8 mouse cellular contexts compared by ENCODE assay signal in genomic region chr16:47765742-47766141, GRCm38 (mm10).
A peak's percentile ranks its signal among the peaks of the same experiment; 100 is the strongest.
DNase-seq lines count a peak whose midpoint lies in the region; ATAC-seq and TF ChIP-seq lines count a peak whose summit lies in the region.
"Had no signal": no experiment of that assay in that cellular context is flagged by ENCODE, and none has a peak within 500 bp of the region (broad histone marks: within the 10 kb centered on the region; RNA-seq: fewer than 3 reads in every experiment).

No protein-coding gene starts in this region.

- H3K27ac ChIP-seq in kidney, adult 2 months (ENCODE audit: insufficient read depth, low read depth, low read length) = no peak overlapping the region
- no peak overlapping the region for H3K27ac ChIP-seq in kidney, embryonic 16.5 days (ENCODE audit: low read length)
- H3K27ac ChIP-seq in MEL (ENCODE audit: control insufficient read depth, low read depth, low read length) = no peak overlapping the region
- H3K27ac ChIP-seq: hindbrain, embryonic 15.5 days had no signal

- H3K79me2 ChIP-seq in MEL (ENCODE audit: control insufficient read depth, insufficient read depth, low read length, poor library complexity) = no peaks in the 10 kb centered on the region

- TF ChIP-seq CTCF in kidney, adult 2 months (conservative IDR thresholded peaks at IDR 0.05; ENCODE audit: insufficient read depth, insufficient read length, low read depth, low read length) = peak; percentile 38; the same call in 1 of the 2 replicates
- TF ChIP-seq CTCF in MEL (IDR thresholded peaks at IDR 0.05 in 2 of 3, conservative IDR thresholded peaks at IDR 0.05 in 1 of 3; ENCODE audit: control insufficient read depth in 1 of 3, insufficient read depth in 1 of 3, low read depth in 2 of 3, low read length in 3 of 3, poor library complexity in 1 of 3, severe bottlenecking in 1 of 3) = peak in 2 of 3 experiments; percentile 7 to 15; a peak in 1 of 6 replicates

- H3K4me1 ChIP-seq in kidney, adult 2 months (ENCODE audit: control insufficient read depth, insufficient read depth, low read length) = no peaks in the 10 kb centered on the region
- no peaks in the 10 kb centered on the region for H3K4me1 ChIP-seq in kidney, embryonic 16.5 days (ENCODE audit: insufficient read depth, low read length)
- no peaks in the 10 kb centered on the region for H3K4me1 ChIP-seq in MEL (ENCODE audit: control insufficient read depth in 1 of 2, insufficient read depth in 2 of 2, low read length in 2 of 2)
- H3K4me1 ChIP-seq: hindbrain, embryonic 15.5 days had no signal

- no peaks in the 10 kb centered on the region for H3K9me3 ChIP-seq in kidney, embryonic 16.5 days (ENCODE audit: low read length)
- no peaks in the 10 kb centered on the region for H3K9me3 ChIP-seq in MEL (replicated peaks; ENCODE audit: insufficient read depth, low read length)
- H3K9me3 ChIP-seq: hindbrain, embryonic 15.5 days had no signal

- peak; percentile 12 for DNase-seq in kidney, adult 2 months
- peak; percentile 9 for DNase-seq in MEL (ENCODE audit: low read depth, low spot score)
- DNase-seq in brain, adult 2 months (ENCODE audit: low read depth, low spot score) = peak; percentile 56
- DNase-seq in kidney, postnatal 36 days = peak; percentile 24 to 58
- DNase-seq in MN1 (ENCODE audit: low spot score) = no peak
- no peak for DNase-seq in spleen, adult 12 weeks (ENCODE audit: low spot score)

- no peak overlapping the region for H3K9ac ChIP-seq in kidney, embryonic 16.5 days (replicated peaks; ENCODE audit: low read length)
- no peak overlapping the region for H3K9ac ChIP-seq in MEL (ENCODE audit: control insufficient read depth, low read depth, low read length, poor library complexity, severe bottlenecking)
- H3K9ac ChIP-seq: hindbrain, embryonic 15.5 days had no signal

- TF ChIP-seq POLR2A in kidney, adult 2 months (IDR thresholded peaks at IDR 0.05; ENCODE audit: low read depth, low read length) = no peak
- no peak for TF ChIP-seq POLR2A in MEL (IDR thresholded peaks at IDR 0.05; ENCODE audit: control insufficient read depth in 1 of 2, insufficient read depth in 1 of 2, low read depth in 1 of 2, low read length in 2 of 2, poor library complexity in 1 of 2)

- no peak overlapping the region for H3K4me3 ChIP-seq in kidney, adult 2 months (ENCODE audit: insufficient read depth, low read depth, low read length)
- no peak overlapping the region for H3K4me3 ChIP-seq in kidney, embryonic 16.5 days (ENCODE audit: low read length)
- H3K4me3 ChIP-seq in MEL (ENCODE audit: control insufficient read depth in 1 of 2, insufficient read depth in 1 of 2, low read depth in 2 of 2, low read length in 2 of 2) = no peak overlapping the region
- H3K4me3 ChIP-seq: hindbrain, embryonic 15.5 days had no signal

- no peak for TF ChIP-seq EP300 in MEL (IDR thresholded peaks at IDR 0.05; ENCODE audit: low read depth in 1 of 2, low read length in 2 of 2)

- H3K4me2 ChIP-seq in kidney, embryonic 16.5 days (replicated peaks; ENCODE audit: low read depth, low read length) = no peak overlapping the region
- H3K4me2 ChIP-seq: hindbrain, embryonic 15.5 days had no signal

- WGBS in kidney, adult 2 months = 53% methylated on average over 3 of the region's 3 CpGs
- 57% methylated on average over 3 of the region's 3 CpGs for WGBS in kidney, embryonic 16.5 days

- H3K27me3 ChIP-seq in kidney, adult 2 months (replicated peaks; ENCODE audit: control insufficient read depth, insufficient read depth, low read length) = no peaks in the 10 kb centered on the region
- H3K27me3 ChIP-seq in kidney, embryonic 16.5 days (ENCODE audit: insufficient read depth, low read length) = no peaks in the 10 kb centered on the region
- no peaks in the 10 kb centered on the region for H3K27me3 ChIP-seq in MEL (ENCODE audit: control insufficient read depth in 1 of 2, insufficient read depth in 2 of 2, low read length in 2 of 2)
- H3K27me3 ChIP-seq: hindbrain, embryonic 15.5 days had no signal

- H3K36me3 ChIP-seq in kidney, adult 2 months (ENCODE audit: control insufficient read depth, insufficient read depth, low read length) = no peaks in the 10 kb centered on the region
- H3K36me3 ChIP-seq in kidney, embryonic 16.5 days (ENCODE audit: insufficient read depth, low read length) = no peaks in the 10 kb centered on the region
- no peaks in the 10 kb centered on the region for H3K36me3 ChIP-seq in MEL (ENCODE audit: control insufficient read depth in 1 of 2, insufficient read depth in 2 of 2, low read length in 2 of 2)
- H3K36me3 ChIP-seq: hindbrain, embryonic 15.5 days had no signal

- ATAC-seq in kidney, embryonic 16.5 days (ENCODE audit: low FRiP score, low TSS enrichment) = no peak

- TF ChIP-seq RAD21 in MEL (IDR thresholded peaks at IDR 0.05; ENCODE audit: low read depth, low read length) = no peak

TF ChIP-seq in MEL, 35 proteins besides CTCF, POLR2A, EP300 and RAD21:
- no peak for TF ChIP-seq SMC3 (IDR thresholded peaks at IDR 0.05; ENCODE audit: low read depth, low read length)
- TF ChIP-seq NRF1 (IDR thresholded peaks at IDR 0.05; ENCODE audit: insufficient read depth, low read depth, low read length, poor library complexity, severe bottlenecking) = no peak
- TF ChIP-seq ZNF384 (IDR thresholded peaks at IDR 0.05; ENCODE audit: low read depth, low read length) = no peak
- TF ChIP-seq NELFE (IDR thresholded peaks at IDR 0.05; ENCODE audit: low read depth, low read length) = no peak
- no peak for TF ChIP-seq GATA1 (IDR thresholded peaks at IDR 0.05; ENCODE audit: low read depth, low read length)
- no peak for TF ChIP-seq BHLHE40 (IDR thresholded peaks at IDR 0.05; ENCODE audit: borderline replicate concordance, low read depth, low read length)
- no peak for TF ChIP-seq RCOR1 (IDR thresholded peaks at IDR 0.05; ENCODE audit: low read depth, low read length)
- no peak for TF ChIP-seq MEF2A (IDR thresholded peaks at IDR 0.05; ENCODE audit: extremely low read depth, insufficient replicate concordance, low read depth, low read length, poor library complexity, severe bottlenecking)
- TF ChIP-seq SIN3A (IDR thresholded peaks at IDR 0.05; ENCODE audit: low read length) = no peak
- no peak for TF ChIP-seq E2F4 (IDR thresholded peaks at IDR 0.05; ENCODE audit: borderline replicate concordance, low read depth, low read length)
- TF ChIP-seq MAFK (IDR thresholded peaks at IDR 0.05; ENCODE audit: borderline replicate concordance, low read depth, low read length) = no peak
- TF ChIP-seq MAZ (IDR thresholded peaks at IDR 0.05; ENCODE audit: low read depth, low read length) = no peak
- TF ChIP-seq ZMIZ1 (IDR thresholded peaks at IDR 0.05; ENCODE audit: low read depth, low read length) = no peak
- no peak for TF ChIP-seq JUND (IDR thresholded peaks at IDR 0.05; ENCODE audit: low read depth, low read length)
- no peak for TF ChIP-seq POLR2AphosphoS5 (IDR thresholded peaks at IDR 0.05; ENCODE audit: borderline replicate concordance, low read depth, low read length)
- no peak for TF ChIP-seq USF1 (IDR thresholded peaks at IDR 0.05; ENCODE audit: low read depth, low read length)
- TF ChIP-seq MXI1 (IDR thresholded peaks at IDR 0.05; ENCODE audit: low read depth, low read length) = no peak
- TF ChIP-seq HCFC1 (IDR thresholded peaks at IDR 0.05; ENCODE audit: low read depth, low read length) = no peak
- TF ChIP-seq POLR2AphosphoS2 (IDR thresholded peaks at IDR 0.05; ENCODE audit: low read length) = no peak
TF ChIP-seq in MEL: peak in this region for 0.

Comparison
In these comparisons a context has a peak if more than half of its experiments do, and no peak if none do; other contexts are left out.
1. DNase-seq: peak in kidney, adult 2 months (single experiment), MEL (single experiment), brain, adult 2 months (single experiment) and kidney, postnatal 36 days (2 of 2); none in MN1 (single experiment) and spleen, adult 12 weeks (single experiment).